Mouse (Mus musculus): Measurements from ENCODE around the gene Plpp1. TPM values are rescaled to one million over a fixed set of nuclear protein-coding genes. Genes with fewer than 3 reads are reported as not detected.

Plpp1 gene
- polyA plus RNA-seq, 1 experiment from 2014 or later = 135 TPM

GRCm38 (mm10) chr13:112818125-112818524 lies 17.5 kb downstream of the Plpp1 start:
- no peak overlapping the region for H3K27ac ChIP-seq
- no peak overlapping the region for H3K9ac ChIP-seq (ENCODE audit: low read depth, low read length)
- 0 out of 2 replicates have a peak, but pooled peaks cover 4% of the 10 kb centered on the region for H3K36me3 ChIP-seq (ENCODE audit: insufficient read depth, low read length)
- DNase-seq (ENCODE audit: low spot score) (no peak), ATAC-seq (replicated peaks; ENCODE audit: low FRiP score, low read depth) (no peak)
- TF ChIP-seq CTCF (IDR thresholded peaks at IDR 0.05; ENCODE audit: low read depth) = no peak
- 71% methylated on average over 3 of the region's 3 CpGs for WGBS
- H3K9me3 ChIP-seq (replicated peaks; ENCODE audit: low read length) = no peaks in the 10 kb centered on the region
- H3K4me3 ChIP-seq (replicated peaks; ENCODE audit: low read depth, low read length) = no peak overlapping the region
- no peak overlapping the region for H3K4me2 ChIP-seq (ENCODE audit: low read length)
- H3K27me3 ChIP-seq (ENCODE audit: insufficient read depth, low read length) = no peaks in the 10 kb centered on the region
- H3K4me1 ChIP-seq (replicated peaks; ENCODE audit: insufficient read depth, low read length) = no peaks in the 10 kb centered on the region

- no peak overlapping the region for H3K4me3 ChIP-seq (replicated peaks; ENCODE audit: low read depth, low read length)
- no peak overlapping the region for H3K9ac ChIP-seq (ENCODE audit: low read depth, low read length)
- no peak overlapping the region for H3K4me2 ChIP-seq (ENCODE audit: low read length)
- no peaks in the 10 kb centered on the region for H3K27me3 ChIP-seq (ENCODE audit: insufficient read depth, low read length)
- no peak for TF ChIP-seq CTCF (IDR thresholded peaks at IDR 0.05; ENCODE audit: low read depth)
- WGBS = 74% methylated on average over 3 of the region's 3 CpGs
- H3K4me1 ChIP-seq (replicated peaks; ENCODE audit: insufficient read depth, low read length) = no peaks in the 10 kb centered on the region
- no peak for DNase-seq (ENCODE audit: low spot score)
- no peaks in the 10 kb centered on the region for H3K36me3 ChIP-seq (ENCODE audit: insufficient read depth, low read length)
- no peaks in the 10 kb centered on the region for H3K9me3 ChIP-seq (replicated peaks; ENCODE audit: low read length)
- H3K27ac ChIP-seq = no peak overlapping the region
- ATAC-seq (replicated peaks; ENCODE audit: low FRiP score, low read depth) = no peak
These were observed 21.8 kb downstream of the Plpp1 start for GRCm38 (mm10) chr13:112822413-112822812.

GRCm38 (mm10) chr13:112823236-112823910 lies 22.8 kb downstream of the Plpp1 start:
- no peaks in the 10 kb centered on the region for H3K9me3 ChIP-seq (replicated peaks; ENCODE audit: low read length)
- 75% methylated on average over 6 of the region's 6 CpGs for WGBS
- H3K27me3 ChIP-seq (ENCODE audit: insufficient read depth, low read length) = no peaks in the 10 kb centered on the region
- ATAC-seq (replicated peaks; ENCODE audit: low FRiP score, low read depth) = no peak
- H3K4me1 ChIP-seq (replicated peaks; ENCODE audit: insufficient read depth, low read length) = no peaks in the 10 kb centered on the region
- TF ChIP-seq CTCF (IDR thresholded peaks at IDR 0.05; ENCODE audit: low read depth) = no peak
- H3K4me3 ChIP-seq (replicated peaks; ENCODE audit: low read depth, low read length) = no peak overlapping the region
- H3K27ac ChIP-seq = no peak overlapping the region
- no peak for DNase-seq (ENCODE audit: low spot score)
- H3K4me2 ChIP-seq (ENCODE audit: low read length) = no peak overlapping the region
- no peak overlapping the region for H3K9ac ChIP-seq (ENCODE audit: low read depth, low read length)
- no peaks in the 10 kb centered on the region for H3K36me3 ChIP-seq (ENCODE audit: insufficient read depth, low read length)

- H3K9ac ChIP-seq (ENCODE audit: low read depth, low read length) = no peak overlapping the region
- H3K4me3 ChIP-seq (replicated peaks; ENCODE audit: low read depth, low read length) = no peak overlapping the region
- ATAC-seq (replicated peaks; ENCODE audit: low FRiP score, low read depth) (no peak), DNase-seq (ENCODE audit: low spot score) (no peak)
- no peak for TF ChIP-seq CTCF (IDR thresholded peaks at IDR 0.05; ENCODE audit: low read depth)
- no peaks in the 10 kb centered on the region for H3K36me3 ChIP-seq (ENCODE audit: insufficient read depth, low read length)
- 78% methylated on average over 7 of the region's 8 CpGs for WGBS
- H3K4me1 ChIP-seq (replicated peaks; ENCODE audit: insufficient read depth, low read length) = no peaks in the 10 kb centered on the region
- no peak overlapping the region for H3K27ac ChIP-seq
- no peaks in the 10 kb centered on the region for H3K9me3 ChIP-seq (replicated peaks; ENCODE audit: low read length)
- no peak overlapping the region for H3K4me2 ChIP-seq (ENCODE audit: low read length)
- no peaks in the 10 kb centered on the region for H3K27me3 ChIP-seq (ENCODE audit: insufficient read depth, low read length)
These were observed 23.5 kb downstream of the Plpp1 start for GRCm38 (mm10) chr13:112823911-112824648.

- no peak overlapping the region for H3K9ac ChIP-seq (ENCODE audit: low read depth, low read length)
- no peaks in the 10 kb centered on the region for H3K27me3 ChIP-seq (ENCODE audit: insufficient read depth, low read length)
- TF ChIP-seq CTCF (IDR thresholded peaks at IDR 0.05; ENCODE audit: low read depth) = no peak
- H3K36me3 ChIP-seq (ENCODE audit: insufficient read depth, low read length) = no peaks in the 10 kb centered on the region
- no peak overlapping the region for H3K4me2 ChIP-seq (ENCODE audit: low read length)
- H3K9me3 ChIP-seq (replicated peaks; ENCODE audit: low read length) = no peaks in the 10 kb centered on the region
- 47% methylated on average over 6 of the region's 6 CpGs for WGBS
- H3K4me3 ChIP-seq (replicated peaks; ENCODE audit: low read depth, low read length) = no peak overlapping the region
- no peak overlapping the region for H3K27ac ChIP-seq
- ATAC-seq (replicated peaks; ENCODE audit: low FRiP score, low read depth) (peak; percentile 33; the same call in 1 of the 2 replicates), DNase-seq (ENCODE audit: low spot score) (no peak)
- H3K4me1 ChIP-seq (replicated peaks; ENCODE audit: insufficient read depth, low read length) = no peaks in the 10 kb centered on the region
These were observed 24.9 kb downstream of the Plpp1 start for GRCm38 (mm10) chr13:112825479-112825878.

- no peak for TF ChIP-seq CTCF (IDR thresholded peaks at IDR 0.05; ENCODE audit: low read depth)
- H3K4me1 ChIP-seq (replicated peaks; ENCODE audit: insufficient read depth, low read length) = 0 out of 2 replicates have a peak, but pooled peaks cover 5% of the 10 kb centered on the region
- no peak overlapping the region for H3K4me3 ChIP-seq (replicated peaks; ENCODE audit: low read depth, low read length)
- DNase-seq (ENCODE audit: low spot score) (no peak), ATAC-seq (replicated peaks; ENCODE audit: low FRiP score, low read depth) (no peak)
- no peak overlapping the region for H3K27ac ChIP-seq
- H3K9ac ChIP-seq (ENCODE audit: low read depth, low read length) = no peak overlapping the region
- 92% methylated on average over 2 of the region's 2 CpGs for WGBS
- H3K4me2 ChIP-seq (ENCODE audit: low read length) = no peak overlapping the region
- H3K9me3 ChIP-seq (replicated peaks; ENCODE audit: low read length) = no peaks in the 10 kb centered on the region
- no peaks in the 10 kb centered on the region for H3K36me3 ChIP-seq (ENCODE audit: insufficient read depth, low read length)
- no peaks in the 10 kb centered on the region for H3K27me3 ChIP-seq (ENCODE audit: insufficient read depth, low read length)
These were observed 29.0 kb downstream of the Plpp1 start for GRCm38 (mm10) chr13:112829619-112830018.
